Mouse (Mus musculus) hindbrain, embryonic 14.5 days (tissue): Measurements from ENCODE around the gene Olfr982. TPM values are rescaled to one million over a fixed set of nuclear protein-coding genes. Genes with fewer than 3 reads are reported as not detected.

Source experiments
- ATAC-seq: fragments of 200-750 bp; cut with Nextera tagmentation; 2 replicates; pipeline ENCODE4 v1.8.0; 2017; ENCODE audit warnings: moderate number of reproducible peaks, mild to moderate bottlenecking, moderate TSS enrichment, moderate library complexity; ENCODE audit not compliant: low FRiP score
- DNase-seq: peaks from one replicate; pipeline ENCODE4 v3.0.0-alpha.2; 2015; ENCODE audit warnings: low spot score
- H3K27ac ChIP-seq: fragments of 300-500 bp; sonication (generic); 2 replicates; pipeline ENCODE4 v1.5.1; 2014; ENCODE audit warnings: mild to moderate bottlenecking, moderate library complexity
- H3K27me3 ChIP-seq: fragments of 300-500 bp; sonication (generic); 2 replicates; pipeline ENCODE4 v1.6.1; 2014; ENCODE audit warnings: mild to moderate bottlenecking, low read length, mixed read lengths; ENCODE audit not compliant: control insufficient read depth, insufficient read depth
- H3K36me3 ChIP-seq: fragments of 300-500 bp; sonication (generic); replicated peaks from 2 replicates; pipeline ENCODE4 v1.6.1; 2014; ENCODE audit not compliant: control insufficient read depth, insufficient read depth
- H3K4me1 ChIP-seq: fragments of 300-500 bp; sonication (generic); replicated peaks from 2 replicates; pipeline ENCODE4 v1.6.1; 2014; ENCODE audit warnings: antibody characterized with exemption, low read length, mixed read lengths; ENCODE audit not compliant: control insufficient read depth, insufficient read depth
- H3K4me2 ChIP-seq: fragments of 300-500 bp; sonication (generic); replicated peaks from 2 replicates; pipeline ENCODE4 v1.6.1; 2014; ENCODE audit warnings: mild to moderate bottlenecking, moderate library complexity
- H3K4me3 ChIP-seq: fragments of 300-500 bp; sonication (generic); replicated peaks from 2 replicates; pipeline ENCODE4 v1.5.1; 2014; ENCODE audit warnings: mild to moderate bottlenecking, low read length
- H3K9ac ChIP-seq: fragments of 300-500 bp; sonication (generic); 2 replicates; pipeline ENCODE4 v1.6.1; 2014
- H3K9me3 ChIP-seq: fragments of 300-500 bp; sonication (generic); 2 replicates; pipeline ENCODE4 v1.6.1; 2016; ENCODE audit warnings: low read length; ENCODE audit not compliant: control insufficient read depth
- WGBS: fragments of 180-500 bp; shearing (Covaris S2); extraction: QIAGEN DNeasy Blood & Tissue Kit; methylation state at CpG from one replicate; pipeline ENCODE4 v1.1.7; 2014; 5-methylcytosine and 5-hydroxymethylcytosine counted together
- polyA plus RNA-seq: library from polyadenylated mRNA; unstranded; fragments of >200 nt; fragmentation: Nextera tagmentation; extraction: Ambion mirVana; gene quantifications from 2 replicates; pipeline ENCODE4 v1.2.1, GENCODE M21; 2014

Olfr982 gene
- not detected in 2 replicates for polyA plus RNA-seq

GRCm38 (mm10) chr9:40073529-40073928 lies at the start of gene Olfr982:
Olfr982 (plus strand) TSS chr9:40073829.
- no peak within 1 kb of the TSS for H3K9ac ChIP-seq
- no peak for DNase-seq
- 88% methylated on average over 2 of the region's 2 CpGs for WGBS
- no peak within 1 kb of the TSS for H3K4me2 ChIP-seq
- no peaks in the 10 kb centered on the region for H3K9me3 ChIP-seq
- no peak for ATAC-seq
- H3K4me3 ChIP-seq = no peak within 1 kb of the TSS
- H3K27me3 ChIP-seq = no peaks in the 10 kb centered on the region
- H3K27ac ChIP-seq = no peak within 1 kb of the TSS
- H3K4me1 ChIP-seq = no peaks in the 10 kb centered on the region
- no peaks in the 10 kb centered on the region for H3K36me3 ChIP-seq

- Histone ChIP-seq H3K27ac (no peak overlapping the region), H3K9ac (no peak overlapping the region), H3K27me3 (no peaks in the 10 kb centered on the region), H3K9me3 (no peaks in the 10 kb centered on the region), H3K36me3 (no peaks in the 10 kb centered on the region), H3K4me3 (no peak overlapping the region), H3K4me2 (no peak overlapping the region), H3K4me1 (no peaks in the 10 kb centered on the region)
- no peak for DNase-seq
- WGBS = 93% methylated on average over 19 of the region's 19 CpGs
- ATAC-seq = no peak
Measured at GRCm38 (mm10) chr9:40050138-40050537, 23.5 kb upstream of the Olfr982 start.

GRCm38 (mm10) chr9:40093495-40093894 lies 19.9 kb downstream of the Olfr982 start, which contains the start of gene Olfr983:
Olfr983 (minus strand) TSS chr9:40093595.
- H3K4me2 ChIP-seq = no peak within 1 kb of the TSS
- no peaks in the 10 kb centered on the region for H3K27me3 ChIP-seq
- no peaks in the 10 kb centered on the region for H3K36me3 ChIP-seq
- no peak within 1 kb of the TSS for H3K9ac ChIP-seq
- H3K9me3 ChIP-seq = no peaks in the 10 kb centered on the region
- DNase-seq = no peak
- no peak within 1 kb of the TSS for H3K4me3 ChIP-seq
- no peaks in the 10 kb centered on the region for H3K4me1 ChIP-seq
- WGBS = 87% methylated on average over 2 of the region's 2 CpGs
- ATAC-seq = no peak
- H3K27ac ChIP-seq = no peak within 1 kb of the TSS

- H3K4me3 ChIP-seq = no peak overlapping the region
- H3K9me3 ChIP-seq = no peaks in the 10 kb centered on the region
- no peak overlapping the region for H3K27ac ChIP-seq
- no peak for DNase-seq
- H3K27me3 ChIP-seq = no peaks in the 10 kb centered on the region
- H3K9ac ChIP-seq = no peak overlapping the region
- no peak overlapping the region for H3K4me2 ChIP-seq
- no peaks in the 10 kb centered on the region for H3K36me3 ChIP-seq
- H3K4me1 ChIP-seq = no peaks in the 10 kb centered on the region
- WGBS = 60% methylated on average over 3 of the region's 3 CpGs
- no peak for ATAC-seq
Measured at GRCm38 (mm10) chr9:40094769-40095168, 21.1 kb downstream of the Olfr982 start.

GRCm38 (mm10) chr9:40114106-40114505 lies 40.5 kb downstream of the Olfr982 start, which contains the start of gene Olfr984:
Olfr984 (minus strand) TSS chr9:40114206.
- H3K27me3 ChIP-seq = no peaks in the 10 kb centered on the region
- no peaks in the 10 kb centered on the region for H3K36me3 ChIP-seq
- no peaks in the 10 kb centered on the region for H3K4me1 ChIP-seq
- no peak within 1 kb of the TSS for H3K4me3 ChIP-seq
- WGBS = 91% methylated on average over 2 of the region's 2 CpGs
- ATAC-seq (no peak), DNase-seq (no peak)
- H3K9me3 ChIP-seq = no peaks in the 10 kb centered on the region
- H3K9ac ChIP-seq = no peak within 1 kb of the TSS
- H3K4me2 ChIP-seq = no peak within 1 kb of the TSS
- H3K27ac ChIP-seq = no peak within 1 kb of the TSS

- Histone ChIP-seq H3K9me3 (no peaks in the 10 kb centered on the region), H3K27ac (no peak overlapping the region), H3K4me3 (no peak overlapping the region), H3K4me1 (no peaks in the 10 kb centered on the region), H3K9ac (no peak overlapping the region), H3K4me2 (no peak overlapping the region), H3K36me3 (no peaks in the 10 kb centered on the region), H3K27me3 (no peaks in the 10 kb centered on the region)
- 76% methylated on average over 10 of the region's 10 CpGs for WGBS
- ATAC-seq (no peak), DNase-seq (no peak)
Measured at GRCm38 (mm10) chr9:40116645-40117286, 43.1 kb downstream of the Olfr982 start.

GRCm38 (mm10) chr9:40117287-40117659 lies 43.6 kb downstream of the Olfr982 start:
- H3K9ac ChIP-seq = no peak overlapping the region
- no peaks in the 10 kb centered on the region for H3K9me3 ChIP-seq
- H3K4me2 ChIP-seq = no peak overlapping the region
- H3K4me3 ChIP-seq = no peak overlapping the region
- H3K27me3 ChIP-seq = no peaks in the 10 kb centered on the region
- no peaks in the 10 kb centered on the region for H3K36me3 ChIP-seq
- ATAC-seq (no peak), DNase-seq (no peak)
- H3K4me1 ChIP-seq = no peaks in the 10 kb centered on the region
- 81% methylated on average over 5 of the region's 5 CpGs for WGBS
- H3K27ac ChIP-seq = no peak overlapping the region

Other genes starting within 250 kb of the Olfr982 start
- not detected in 2 replicates for gene Olfr971, start 237.0 kb upstream of the Olfr982 start, polyA plus RNA-seq
- not detected in 2 replicates for gene Olfr972, start 207.4 kb upstream of the Olfr982 start, polyA plus RNA-seq
- not detected in 2 replicates for gene Olfr229, start 166.5 kb upstream of the Olfr982 start, polyA plus RNA-seq
- not detected in 2 replicates for gene Olfr974, start 136.3 kb upstream of the Olfr982 start, polyA plus RNA-seq
- gene Olfr975, start 121.8 kb upstream of the Olfr982 start, polyA plus RNA-seq = not detected in 2 replicates
- not detected in 2 replicates for gene Olfr976, start 112.7 kb upstream of the Olfr982 start, polyA plus RNA-seq
- gene Olfr978, start 81.7 kb upstream of the Olfr982 start, polyA plus RNA-seq = not detected in 2 replicates
- not detected in 2 replicates for gene Olfr979, start 70.4 kb upstream of the Olfr982 start, polyA plus RNA-seq
- not detected in 2 replicates for gene Olfr980, start 64.2 kb upstream of the Olfr982 start, polyA plus RNA-seq
- gene Olfr981, start 52.4 kb upstream of the Olfr982 start, polyA plus RNA-seq = not detected in 2 replicates
- not detected in 2 replicates for gene Olfr983, start 19.8 kb downstream of the Olfr982 start, polyA plus RNA-seq
- not detected in 2 replicates for gene Olfr984, start 40.4 kb downstream of the Olfr982 start, polyA plus RNA-seq
- not detected in 2 replicates for gene Olfr985, start 56.4 kb downstream of the Olfr982 start, polyA plus RNA-seq
- not detected in 2 replicates for gene Tmem225, start 74.3 kb downstream of the Olfr982 start, polyA plus RNA-seq
- not detected in 2 replicates for gene Olfr986, start 107.1 kb downstream of the Olfr982 start, polyA plus RNA-seq
- 11.1 and 12.1 TPM in 2 replicates for gene Zfp202, start 118.5 kb downstream of the Olfr982 start, polyA plus RNA-seq
- gene Scn3b, start 195.4 kb downstream of the Olfr982 start, polyA plus RNA-seq = 168 and 194 TPM in 2 replicates